Mouse (Mus musculus): ENCODE measurements around the gene BC017158. TPM values are rescaled to one million over a fixed set of nuclear protein-coding genes. Genes with fewer than 3 reads are reported as not detected.
A peak's percentile ranks its signal among the peaks of the same experiment; 100 is the strongest.

The BC017158 gene
- polyA plus RNA-seq, 1 experiment from 2014 or later: 16.7 TPM

- Histone ChIP-seq H3K4me3 (ENCODE audit: low read depth, low read length) (no peak overlapping the region), H3K4me2 (replicated peaks; ENCODE audit: low read depth, low read length) (no peak overlapping the region), H3K27me3 (replicated peaks; ENCODE audit: insufficient read depth, low read length) (no peaks in the 10 kb centered on the region), H3K9ac (replicated peaks; ENCODE audit: low read depth) (no peak overlapping the region), H3K4me1 (ENCODE audit: insufficient read depth, low read depth, low read length) (no peaks in the 10 kb centered on the region; the same call in 1 of the 2 replicates), H3K36me3 (ENCODE audit: insufficient read depth, low read length) (peaks cover 13% of the 10 kb centered on the region; the same call in 1 of the 2 replicates), H3K27ac (ENCODE audit: low read length) (no peak overlapping the region), H3K9me3 (ENCODE audit: low read length) (no peaks in the 10 kb centered on the region)
- ATAC-seq (peak; percentile 11; the same call in 1 of the 2 replicates), DNase-seq (ENCODE audit: low spot score) (no peak)
- TF ChIP-seq CTCF (IDR thresholded peaks at IDR 0.05): no peak
- TF ChIP-seq EP300 (IDR thresholded peaks at IDR 0.05): no peak
- WGBS: 6% methylated on average over 5 of the region's 5 CpGs
Measured at GRCm38 (mm10) chr7:128256783-128257334, 41.1 kb downstream of the BC017158 start.

- TF ChIP-seq CTCF (IDR thresholded peaks at IDR 0.05) (no peak), EP300 (IDR thresholded peaks at IDR 0.05) (no peak)
- no peaks in the 10 kb centered on the region for H3K9me3 ChIP-seq (ENCODE audit: low read length)
- no peak overlapping the region for H3K4me3 ChIP-seq (ENCODE audit: low read depth, low read length)
- H3K27ac ChIP-seq (ENCODE audit: low read length): no peak overlapping the region
- DNase-seq (ENCODE audit: low spot score) (no peak), ATAC-seq (no peak)
- 90% methylated on average over 5 of the region's 5 CpGs for WGBS
- H3K4me1 ChIP-seq (ENCODE audit: insufficient read depth, low read depth, low read length): no peaks in the 10 kb centered on the region; the same call in 1 of the 2 replicates
- no peak overlapping the region for H3K9ac ChIP-seq (replicated peaks; ENCODE audit: low read depth)
- peaks cover 13% of the 10 kb centered on the region; the same call in 1 of the 2 replicates for H3K36me3 ChIP-seq (ENCODE audit: insufficient read depth, low read length)
- H3K4me2 ChIP-seq (replicated peaks; ENCODE audit: low read depth, low read length): no peak overlapping the region
- no peaks in the 10 kb centered on the region for H3K27me3 ChIP-seq (replicated peaks; ENCODE audit: insufficient read depth, low read length)
Measured at GRCm38 (mm10) chr7:128255757-128256156, 42.2 kb downstream of the BC017158 start.

DNA sequence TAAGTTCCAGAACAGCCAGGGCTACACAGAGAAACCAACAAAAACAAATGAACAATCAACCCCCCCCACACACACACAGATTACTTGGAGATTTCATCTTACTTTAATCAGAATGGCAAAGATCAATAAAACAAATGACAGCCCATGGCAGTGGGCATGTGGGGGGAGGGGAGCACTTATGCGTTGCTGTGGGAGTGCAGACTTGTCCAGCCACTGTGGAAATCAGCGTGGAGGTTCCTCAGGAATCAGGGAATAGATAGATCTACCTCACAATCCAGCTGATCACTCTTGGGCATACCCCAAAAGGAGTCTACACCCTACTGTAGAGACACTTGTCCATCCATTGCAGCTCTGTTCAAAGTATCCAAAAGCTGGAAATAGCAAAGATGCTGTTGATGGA is 43.0 kb downstream of the BC017158 start:
- ATAC-seq (no peak), DNase-seq (ENCODE audit: low spot score) (no peak)
- Histone ChIP-seq H3K36me3 (ENCODE audit: insufficient read depth, low read length) (peaks cover 13% of the 10 kb centered on the region; the same call in 1 of the 2 replicates), H3K4me2 (replicated peaks; ENCODE audit: low read depth, low read length) (no peak overlapping the region), H3K27me3 (replicated peaks; ENCODE audit: insufficient read depth, low read length) (no peaks in the 10 kb centered on the region), H3K4me1 (ENCODE audit: insufficient read depth, low read depth, low read length) (no peaks in the 10 kb centered on the region; the same call in 1 of the 2 replicates), H3K9me3 (ENCODE audit: low read length) (no peaks in the 10 kb centered on the region), H3K27ac (ENCODE audit: low read length) (no peak overlapping the region), H3K9ac (replicated peaks; ENCODE audit: low read depth) (no peak overlapping the region), H3K4me3 (ENCODE audit: low read depth, low read length) (no peak overlapping the region)
- TF ChIP-seq EP300 (IDR thresholded peaks at IDR 0.05) (no peak), CTCF (IDR thresholded peaks at IDR 0.05) (no peak)
- WGBS: 48% methylated on average over 2 of the region's 2 CpGs

- H3K9ac ChIP-seq (replicated peaks; ENCODE audit: low read depth): no peak overlapping the region
- WGBS: 19% methylated on average over 24 of the region's 24 CpGs
- peak overlapping the region; percentile 17; the same call in 1 of the 2 replicates for H3K4me2 ChIP-seq (replicated peaks; ENCODE audit: low read depth, low read length)
- H3K27me3 ChIP-seq (replicated peaks; ENCODE audit: insufficient read depth, low read length): no peaks in the 10 kb centered on the region
- H3K4me3 ChIP-seq (ENCODE audit: low read depth, low read length): no peak overlapping the region
- peaks cover 19% of the 10 kb centered on the region; the same call in 1 of the 2 replicates for H3K36me3 ChIP-seq (ENCODE audit: insufficient read depth, low read length)
- H3K9me3 ChIP-seq (ENCODE audit: low read length): no peaks in the 10 kb centered on the region
- TF ChIP-seq CTCF (IDR thresholded peaks at IDR 0.05) (no peak), EP300 (IDR thresholded peaks at IDR 0.05) (no peak)
- DNase-seq (ENCODE audit: low spot score) (no peak), ATAC-seq (no peak)
- H3K4me1 ChIP-seq (ENCODE audit: insufficient read depth, low read depth, low read length): peaks cover 6% of the 10 kb centered on the region; the same call in 1 of the 2 replicates
- H3K27ac ChIP-seq (ENCODE audit: low read length): no peak overlapping the region
Measured at GRCm38 (mm10) chr7:128252609-128253008, 45.4 kb downstream of the BC017158 start.

DNA sequence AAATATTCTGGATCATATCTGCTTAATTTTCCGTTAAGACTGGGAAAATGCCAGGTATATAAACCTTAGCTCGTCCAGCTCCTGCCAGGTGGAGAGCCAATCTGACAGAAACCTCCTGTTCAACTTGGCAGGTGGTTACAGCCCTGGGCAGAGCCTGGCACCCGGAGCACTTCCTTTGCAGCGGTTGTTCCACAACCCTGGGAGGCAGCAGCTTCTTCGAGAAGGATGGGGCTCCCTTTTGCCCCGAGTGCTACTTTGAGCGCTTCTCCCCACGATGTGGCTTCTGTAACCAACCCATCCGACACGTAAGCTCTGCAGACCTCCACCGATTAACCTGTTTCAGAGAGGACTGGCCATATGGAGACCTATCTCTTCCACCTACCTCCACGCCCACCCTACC is 46.0 kb downstream of the BC017158 start:
- H3K27ac ChIP-seq (ENCODE audit: low read length): no peak overlapping the region
- no peak for ATAC-seq
- H3K9ac ChIP-seq (replicated peaks; ENCODE audit: low read depth): no peak overlapping the region
- TF ChIP-seq CTCF (IDR thresholded peaks at IDR 0.05): no peak
- TF ChIP-seq EP300 (IDR thresholded peaks at IDR 0.05): no peak
- 49% methylated on average over 12 of the region's 12 CpGs for WGBS
- no peaks in the 10 kb centered on the region for H3K27me3 ChIP-seq (replicated peaks; ENCODE audit: insufficient read depth, low read length)
- H3K4me3 ChIP-seq (ENCODE audit: low read depth, low read length): no peak overlapping the region
- DNase-seq (ENCODE audit: low spot score): no peak
- no peaks in the 10 kb centered on the region for H3K9me3 ChIP-seq (ENCODE audit: low read length)
- H3K36me3 ChIP-seq (ENCODE audit: insufficient read depth, low read length): peaks cover 19% of the 10 kb centered on the region; the same call in 1 of the 2 replicates
- no peak overlapping the region for H3K4me2 ChIP-seq (replicated peaks; ENCODE audit: low read depth, low read length)
- peaks cover 6% of the 10 kb centered on the region; the same call in 1 of the 2 replicates for H3K4me1 ChIP-seq (ENCODE audit: insufficient read depth, low read depth, low read length)

- H3K4me1 ChIP-seq (ENCODE audit: insufficient read depth, low read depth, low read length): peaks cover 6% of the 10 kb centered on the region; the same call in 1 of the 2 replicates
- peaks cover 19% of the 10 kb centered on the region; the same call in 1 of the 2 replicates for H3K36me3 ChIP-seq (ENCODE audit: insufficient read depth, low read length)
- H3K27ac ChIP-seq (ENCODE audit: low read length): no peak overlapping the region
- no peaks in the 10 kb centered on the region for H3K27me3 ChIP-seq (replicated peaks; ENCODE audit: insufficient read depth, low read length)
- TF ChIP-seq CTCF (IDR thresholded peaks at IDR 0.05) (no peak), EP300 (IDR thresholded peaks at IDR 0.05) (no peak)
- no peak for ATAC-seq
- WGBS: 89% methylated on average over 5 of the region's 5 CpGs
- H3K9ac ChIP-seq (replicated peaks; ENCODE audit: low read depth): no peak overlapping the region
- no peak overlapping the region for H3K4me2 ChIP-seq (replicated peaks; ENCODE audit: low read depth, low read length)
- DNase-seq (ENCODE audit: low spot score): no peak
- no peaks in the 10 kb centered on the region for H3K9me3 ChIP-seq (ENCODE audit: low read length)
- no peak overlapping the region for H3K4me3 ChIP-seq (ENCODE audit: low read depth, low read length)
Measured at GRCm38 (mm10) chr7:128249998-128250397, 48.0 kb downstream of the BC017158 start.

Measured in lung, postnatal 0 days (tissue).